Mouse (Mus musculus) heart, adult 8-10 months (tissue): Measurements from ENCODE around the gene Pdc. TPM values are rescaled to one million over a fixed set of nuclear protein-coding genes. Genes with fewer than 3 reads are reported as not detected.
"Not testable (repeated sequence)": the region's sequence is repeated elsewhere in the genome, so short reads cannot be mapped to it uniquely, and the experiment has no call there.

Experiments
- DNase-seq: peaks from one replicate; pipeline ENCODE4 v3.0.0; 2022; ENCODE audit warnings: low spot score
- total RNA-seq, 4 experiments: library from RNA; stranded (reverse); gene quantifications; 2 replicates each; pipeline ENCODE4 v1.2.4; 2022

Pdc gene
- not detected for total RNA-seq

- DNase-seq, result no peak
Measured at GRCm38 (mm10) chr1:150319205-150319604, at the start of gene Pdc. TSS of gene Pdc (plus strand) at chr1:150319417.

- not testable (repeated sequence) for DNase-seq
Measured at GRCm38 (mm10) chr1:150294051-150294450, 25.2 kb upstream of the Pdc start.

GRCm38 (mm10) chr1:150307599-150307998, 11.6 kb upstream of the Pdc start:
- DNase-seq, result no peak

- DNase-seq, result no peak
Measured at GRCm38 (mm10) chr1:150335111-150335510, 15.9 kb downstream of the Pdc start.

GRCm38 (mm10) chr1:150360864-150361263, 41.6 kb downstream of the Pdc start:
- no peak for DNase-seq

GRCm38 (mm10) chr1:150372895-150373294, 53.7 kb downstream of the Pdc start:
- no peak for DNase-seq

- no peak for DNase-seq
Measured at GRCm38 (mm10) chr1:150374247-150374646, 55.0 kb downstream of the Pdc start.

Other genes with a start within 250 kb of the Pdc start
- gene Ptgs2, start 219.4 kb upstream of the Pdc start, total RNA-seq, result 1 to 10 TPM in 3 of 4 experiments, under 1 TPM in 1; 0.97 to 1.3 (median 1.2) TPM
- gene Tpr, start 73.4 kb downstream of the Pdc start, total RNA-seq, result 100 to 1,000 TPM; 123 to 151 (median 134) TPM
- 10 to 100 TPM; 21.8 to 27.0 (median 22.8) TPM for gene Odr4, start 73.7 kb downstream of the Pdc start, total RNA-seq
- 10 to 100 TPM; 11.6 to 58.3 (median 12.3) TPM for gene Prg4, start 146.7 kb downstream of the Pdc start, total RNA-seq